Mouse (Mus musculus): ENCODE measurements around the gene Ppip5k2.
A peak's percentile ranks its signal among the peaks of the same experiment; 100 is the strongest.
"Not testable (repeated sequence)": the region's sequence is repeated elsewhere in the genome, so short reads cannot be mapped to it uniquely, and the experiment has no call there.

Gene Ppip5k2

GRCm38 (mm10) chr1:97769904-97770753 is at the start of gene Ppip5k2, which contains the start of gene Gin1:
Ppip5k2 (minus strand) TSS chr1:97770411.
Gin1 (plus strand) TSS chr1:97770172.
- DNase-seq (ENCODE audit: low spot score): peak; percentile 94

DNA sequence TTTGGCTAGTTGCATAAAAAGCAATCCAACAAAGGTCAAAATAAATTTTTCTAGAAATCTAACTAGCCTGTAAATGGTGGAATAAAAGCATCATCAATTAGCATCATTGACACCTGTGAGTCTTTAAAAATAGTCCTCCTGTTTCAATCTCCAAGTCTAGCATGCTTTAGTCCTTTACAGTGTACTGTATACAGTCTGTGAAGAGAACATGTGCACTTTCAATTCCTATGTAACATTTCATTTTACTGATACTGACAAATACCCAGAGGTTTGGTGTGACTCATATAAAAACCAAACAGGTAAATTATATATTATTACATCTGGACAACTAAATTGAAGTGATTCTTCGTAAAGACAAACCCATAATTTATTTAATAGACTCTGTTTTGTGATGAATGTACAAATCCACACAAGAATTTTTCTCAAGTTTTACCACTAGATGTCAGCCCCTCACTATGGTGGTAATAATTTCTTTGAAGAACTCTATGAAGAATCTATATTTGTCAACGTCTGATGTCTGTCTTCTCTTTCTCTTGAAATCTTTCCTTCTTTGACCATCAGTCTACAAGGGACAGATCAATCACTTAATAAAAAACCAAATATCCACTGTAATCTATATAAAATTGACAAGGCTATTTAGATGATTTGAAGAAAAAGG is 39.2 kb upstream of the Ppip5k2 start:
- no peak for DNase-seq (ENCODE audit: low spot score)

DNA sequence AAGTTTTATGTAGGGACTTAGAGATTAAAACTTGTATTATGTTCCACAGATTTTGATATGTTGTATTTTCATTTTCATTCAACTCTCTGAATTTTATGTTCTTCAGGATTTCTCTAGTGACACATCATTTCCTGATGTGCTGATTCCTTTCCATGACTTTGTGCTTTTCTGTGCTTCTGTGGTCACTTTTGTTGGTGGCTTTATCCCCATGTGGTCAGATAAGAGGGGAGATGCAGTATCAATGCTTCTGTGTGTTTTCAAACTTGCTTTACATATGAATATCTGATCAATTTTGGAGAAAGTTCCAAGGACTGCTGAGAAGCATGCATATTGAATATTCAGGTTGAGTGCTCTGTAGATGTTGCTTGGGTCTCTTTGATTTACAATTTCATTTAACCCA is 34.3 kb upstream of the Ppip5k2 start:
- no peak for DNase-seq (ENCODE audit: low spot score)

DNA sequence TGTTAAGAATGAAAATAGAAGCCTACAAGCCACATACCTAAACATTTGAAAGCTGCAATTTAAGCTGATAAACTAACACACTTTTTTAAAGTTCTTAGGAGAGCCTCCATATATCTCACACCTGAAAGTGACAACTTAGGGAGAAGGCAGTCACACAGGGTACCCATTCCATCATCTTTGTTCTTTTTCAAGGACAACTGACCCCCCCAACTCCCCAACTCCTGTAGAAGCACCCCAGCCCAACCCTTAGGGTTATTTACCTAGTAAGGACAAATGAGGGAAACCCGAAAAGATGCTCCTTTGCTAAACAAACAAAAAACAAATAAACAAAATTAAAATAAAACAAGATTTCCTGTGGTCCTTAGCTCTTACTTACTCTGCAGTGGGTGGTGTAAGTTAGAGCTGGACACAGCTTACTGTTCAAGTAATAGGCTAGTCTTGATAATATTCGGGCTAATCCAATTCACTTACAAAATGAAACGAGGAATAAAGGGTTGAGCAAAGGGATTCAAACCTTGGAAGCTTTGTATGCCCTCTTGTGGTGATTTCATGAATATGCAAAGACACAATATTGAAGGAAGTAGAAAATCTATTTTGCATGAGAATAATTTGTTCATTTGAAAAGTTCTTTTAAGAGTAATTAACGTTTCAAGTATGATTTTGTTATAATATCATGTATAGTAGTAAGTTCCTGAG is 32.1 kb upstream of the Ppip5k2 start:
- no peak for DNase-seq (ENCODE audit: low spot score)

DNA sequence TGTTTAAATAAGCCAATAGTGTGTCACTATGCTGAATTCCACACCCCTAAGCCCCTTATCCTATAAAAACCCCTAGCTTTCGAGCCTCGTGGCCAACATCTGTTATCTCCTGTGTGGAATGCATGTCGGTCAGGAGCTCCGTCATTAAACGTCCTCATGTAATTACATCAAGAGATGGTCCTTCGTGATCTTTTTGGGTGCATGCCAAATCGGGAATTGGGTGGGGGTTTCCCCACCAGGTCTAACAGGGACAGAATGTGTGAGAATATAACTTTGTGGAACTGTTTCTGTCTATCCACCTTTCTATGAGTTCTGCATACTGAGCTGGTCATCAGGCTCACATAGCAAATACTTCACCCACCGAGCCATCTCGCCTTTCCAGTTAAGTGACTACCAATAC is 25.7 kb upstream of the Ppip5k2 start:
- DNase-seq (ENCODE audit: low spot score): no peak

GRCm38 (mm10) chr1:97794110-97794509 is 23.9 kb upstream of the Ppip5k2 start:
- DNase-seq (ENCODE audit: low spot score): no peak

GRCm38 (mm10) chr1:97788490-97788889 is 18.3 kb upstream of the Ppip5k2 start:
- no peak for DNase-seq (ENCODE audit: low spot score)

- no peak for DNase-seq (ENCODE audit: low spot score)
Measured at GRCm38 (mm10) chr1:97787674-97788073, 17.5 kb upstream of the Ppip5k2 start.

- no peak for DNase-seq (ENCODE audit: low spot score)
Measured at GRCm38 (mm10) chr1:97785685-97786393, 15.6 kb upstream of the Ppip5k2 start.

- DNase-seq (ENCODE audit: low spot score): no peak
Measured at GRCm38 (mm10) chr1:97784928-97785327, 14.7 kb upstream of the Ppip5k2 start.

DNA sequence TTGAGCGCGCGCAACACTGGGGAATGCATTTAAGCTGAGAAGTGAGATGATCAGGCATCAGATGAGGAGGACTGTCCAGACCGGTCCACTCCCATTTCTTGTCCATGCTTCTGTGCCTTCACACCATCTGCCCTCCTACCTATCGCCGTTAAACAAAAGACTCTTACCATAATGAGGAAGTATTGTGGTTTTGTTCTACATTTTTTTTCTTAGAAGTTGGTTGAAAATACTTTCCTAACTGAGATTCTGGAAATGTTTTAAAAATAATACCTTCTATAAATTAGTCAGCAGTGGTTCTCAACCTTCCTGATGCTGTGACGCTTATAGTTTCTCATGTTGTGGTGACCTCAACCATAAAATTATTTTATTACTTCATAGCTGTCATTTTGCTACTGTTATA is 11.5 kb upstream of the Ppip5k2 start:
- no peak for DNase-seq (ENCODE audit: low spot score)

DNA sequence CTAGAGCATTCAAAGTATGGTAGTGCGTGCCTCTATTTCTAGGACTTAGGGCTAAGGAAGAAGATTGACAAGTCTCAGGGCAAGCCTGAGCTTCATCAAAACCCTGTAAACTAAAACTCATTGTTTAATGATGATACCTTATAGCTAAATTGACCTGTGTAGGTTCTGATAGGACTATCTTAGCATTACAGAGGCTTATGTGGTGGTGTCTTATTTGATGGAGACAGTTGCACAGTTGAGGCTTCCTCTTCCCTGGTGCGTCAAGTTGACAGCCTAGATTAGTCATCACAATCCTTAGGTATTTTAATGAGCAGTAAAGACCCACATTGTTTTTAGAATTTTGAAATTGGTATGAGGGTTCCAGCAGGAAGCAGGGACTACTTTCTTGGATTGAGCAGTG is 3.8 kb upstream of the Ppip5k2 start:
- no peak for DNase-seq (ENCODE audit: low spot score)

GRCm38 (mm10) chr1:97773362-97773761 is 3.2 kb upstream of the Ppip5k2 start:
- DNase-seq (ENCODE audit: low spot score): no peak

DNA sequence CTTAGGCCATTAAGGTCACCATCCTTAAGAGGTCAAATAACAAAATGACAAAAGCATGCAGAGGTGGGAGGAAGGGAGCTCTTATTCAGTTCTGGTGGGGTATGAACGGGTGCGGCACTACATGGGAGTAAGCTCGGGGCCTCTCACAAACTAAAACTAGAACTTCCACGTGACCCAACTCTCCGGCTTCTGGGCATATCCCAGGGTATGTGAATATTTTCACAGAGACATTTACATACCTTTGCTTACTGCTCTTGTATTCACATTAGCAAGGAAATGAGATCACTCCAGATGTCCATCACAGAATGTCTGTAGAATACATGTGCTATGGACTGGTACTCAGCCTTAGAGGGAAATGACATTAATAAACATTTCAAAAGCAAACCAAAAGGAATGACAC is 1.5 kb upstream of the Ppip5k2 start:
- no peak for DNase-seq (ENCODE audit: low spot score)

GRCm38 (mm10) chr1:97771118-97771517 is 907 bp upstream of the Ppip5k2 start:
- no peak for DNase-seq (ENCODE audit: low spot score)

GRCm38 (mm10) chr1:97769294-97769903 is 812 bp downstream of the Ppip5k2 start:
- peak; percentile 16 for DNase-seq (ENCODE audit: low spot score)

- DNase-seq (ENCODE audit: low spot score): no peak
Measured at GRCm38 (mm10) chr1:97768906-97769293, 1.3 kb downstream of the Ppip5k2 start.

GRCm38 (mm10) chr1:97768089-97768488 is 2.1 kb downstream of the Ppip5k2 start:
- no peak for DNase-seq (ENCODE audit: low spot score)

- not testable (repeated sequence) for DNase-seq (ENCODE audit: low spot score)
Measured at GRCm38 (mm10) chr1:97765712-97766111, 4.5 kb downstream of the Ppip5k2 start.

- DNase-seq (ENCODE audit: low spot score): no peak
Measured at GRCm38 (mm10) chr1:97761477-97761876, 8.7 kb downstream of the Ppip5k2 start.

GRCm38 (mm10) chr1:97760598-97760997 is 9.6 kb downstream of the Ppip5k2 start:
- no peak for DNase-seq (ENCODE audit: low spot score)

- no peak for DNase-seq (ENCODE audit: low spot score)
Measured at GRCm38 (mm10) chr1:97759841-97760240, 10.4 kb downstream of the Ppip5k2 start.
